Mouse (Mus musculus): ENCODE measurements around the gene Pmm1.

DNA sequence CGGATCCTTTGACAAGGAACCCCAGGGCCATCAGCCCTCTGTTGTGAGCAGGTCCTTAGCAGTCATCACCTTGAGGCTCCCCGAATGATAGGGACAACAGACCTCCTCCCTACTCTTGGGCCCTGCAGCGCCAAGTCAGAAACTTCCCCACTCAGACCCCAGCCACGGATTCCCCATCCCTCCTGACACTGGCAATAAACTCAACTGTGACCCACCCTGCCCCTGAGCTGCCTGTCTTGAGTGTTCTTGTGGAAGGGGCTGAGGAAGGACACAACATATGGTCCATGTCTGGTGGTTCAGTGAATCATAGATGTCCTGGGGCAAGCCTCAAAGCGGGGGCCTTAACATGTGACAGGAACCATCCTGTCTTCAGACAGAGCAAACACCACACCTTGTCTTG, 10.0 kb downstream of the Pmm1 start:
- TF ChIP-seq MEF2A (IDR thresholded peaks at IDR 0.05; ENCODE audit: borderline replicate concordance, low read depth, low read length) (no peak), SMC3 (IDR thresholded peaks at IDR 0.05; ENCODE audit: low read depth, low read length) (no peak), HCFC1 (IDR thresholded peaks at IDR 0.05; ENCODE audit: low read depth, low read length) (no peak), CTCF (conservative IDR thresholded peaks at IDR 0.05 in 1 of 2, IDR thresholded peaks at IDR 0.05 in 1 of 2; ENCODE audit: low read depth in 2 of 2, low read length in 2 of 2) (no peak), EP300 (IDR thresholded peaks at IDR 0.05; ENCODE audit: low read length) (no peak), PAX5 (IDR thresholded peaks at IDR 0.05; ENCODE audit: low read length) (no peak), UBTF (IDR thresholded peaks at IDR 0.05; ENCODE audit: low read depth, low read length) (no peak), POLR2A (IDR thresholded peaks at IDR 0.05; ENCODE audit: low read depth, low read length) (no peak)
